Mouse (Mus musculus) urinary bladder, postnatal 10 days (tissue): Measurements from ENCODE around the gene Gnb2.

Experiments used
- DNase-seq: peaks from one replicate; pipeline ENCODE4 v3.0.0; 2022; ENCODE audit warnings: low spot score

Gnb2 gene

DNA sequence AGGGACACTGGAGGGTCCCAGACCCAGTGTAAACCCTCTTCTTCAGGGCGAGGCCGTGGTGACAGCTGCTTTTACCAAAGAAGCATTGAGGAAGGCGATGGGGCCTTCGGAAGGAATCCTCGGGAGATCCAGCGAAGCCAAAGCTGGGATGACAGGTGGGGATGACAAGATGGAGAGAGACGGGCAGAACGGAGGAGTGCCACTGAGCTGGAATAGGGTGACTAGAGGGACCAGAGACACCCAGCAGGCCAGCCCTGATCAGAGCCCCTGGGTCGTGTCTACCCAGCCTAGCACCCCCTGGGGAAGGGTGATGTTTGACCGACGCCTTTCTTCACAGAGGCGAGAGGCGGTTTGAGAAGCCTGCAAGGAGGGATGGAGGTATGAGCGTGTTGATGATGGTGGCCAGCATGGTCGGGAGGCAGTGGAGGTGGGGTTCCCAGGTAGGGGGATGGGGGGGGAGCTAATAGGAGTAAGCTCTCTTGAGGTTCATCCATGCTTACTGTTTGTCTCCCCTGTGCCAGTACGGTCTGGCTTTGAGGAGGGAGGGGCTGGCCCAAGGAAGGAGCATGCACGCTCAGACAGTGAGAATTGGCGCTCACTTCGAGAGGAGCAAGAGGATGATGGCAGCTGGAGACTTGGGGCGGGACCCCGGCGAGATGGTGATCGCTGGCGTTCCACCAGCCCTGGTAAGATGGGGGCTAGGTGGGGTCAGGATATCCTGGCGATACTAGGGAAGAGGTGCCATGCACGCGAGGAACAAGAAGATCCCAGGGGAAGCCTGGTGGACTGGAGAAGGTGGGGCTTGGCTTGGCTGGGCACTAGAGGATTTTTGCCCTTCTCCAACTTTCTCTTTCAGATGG lies 13.4 kb downstream of the Gnb2 start:
- no peak for DNase-seq

DNA sequence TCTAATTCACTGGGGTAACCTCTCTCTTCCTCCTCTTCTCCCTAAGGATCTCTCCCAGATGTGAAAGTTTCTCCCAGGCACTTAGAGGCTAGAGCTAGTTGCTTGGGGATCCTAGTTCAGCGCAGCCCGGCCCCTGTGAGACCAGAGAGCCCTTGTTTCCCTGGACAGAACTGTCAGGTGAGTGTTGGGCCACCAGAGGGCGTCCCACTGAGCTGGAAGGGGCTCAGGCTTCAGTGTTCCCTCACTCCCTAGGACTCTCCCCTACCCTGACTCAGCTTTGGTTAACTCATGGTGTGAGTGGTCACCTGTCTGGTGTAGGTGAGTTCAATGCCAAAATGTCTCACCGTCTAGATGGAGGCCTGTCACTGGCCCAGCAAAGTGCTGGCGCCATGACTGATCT lies 14.9 kb downstream of the Gnb2 start, which contains the start of gene Gigyf1:
Gene Gigyf1 (plus strand): TSS at position 113 of the 400 bp plus-strand sequence.
- DNase-seq, result no peak

DNA sequence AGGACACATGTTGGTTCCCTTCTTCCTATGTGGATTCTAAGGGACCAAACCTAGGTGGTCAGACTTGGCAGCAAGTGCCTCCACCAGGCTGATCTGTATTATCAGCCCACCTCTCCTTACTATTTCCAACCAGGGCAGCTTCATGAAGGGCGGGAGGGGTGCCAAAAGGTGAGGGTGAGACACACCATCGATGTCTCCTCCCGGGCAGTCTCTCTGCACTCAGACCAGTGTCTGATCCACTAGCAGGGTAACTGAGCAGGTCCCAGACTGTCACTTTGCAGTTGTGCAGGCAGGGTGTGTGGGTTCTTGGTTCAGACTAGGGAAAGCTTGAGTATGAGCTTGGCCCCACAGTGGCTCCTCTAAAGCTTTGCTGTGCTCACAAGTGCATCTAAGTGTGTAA lies 18.5 kb downstream of the Gnb2 start:
- DNase-seq, result no peak

DNA sequence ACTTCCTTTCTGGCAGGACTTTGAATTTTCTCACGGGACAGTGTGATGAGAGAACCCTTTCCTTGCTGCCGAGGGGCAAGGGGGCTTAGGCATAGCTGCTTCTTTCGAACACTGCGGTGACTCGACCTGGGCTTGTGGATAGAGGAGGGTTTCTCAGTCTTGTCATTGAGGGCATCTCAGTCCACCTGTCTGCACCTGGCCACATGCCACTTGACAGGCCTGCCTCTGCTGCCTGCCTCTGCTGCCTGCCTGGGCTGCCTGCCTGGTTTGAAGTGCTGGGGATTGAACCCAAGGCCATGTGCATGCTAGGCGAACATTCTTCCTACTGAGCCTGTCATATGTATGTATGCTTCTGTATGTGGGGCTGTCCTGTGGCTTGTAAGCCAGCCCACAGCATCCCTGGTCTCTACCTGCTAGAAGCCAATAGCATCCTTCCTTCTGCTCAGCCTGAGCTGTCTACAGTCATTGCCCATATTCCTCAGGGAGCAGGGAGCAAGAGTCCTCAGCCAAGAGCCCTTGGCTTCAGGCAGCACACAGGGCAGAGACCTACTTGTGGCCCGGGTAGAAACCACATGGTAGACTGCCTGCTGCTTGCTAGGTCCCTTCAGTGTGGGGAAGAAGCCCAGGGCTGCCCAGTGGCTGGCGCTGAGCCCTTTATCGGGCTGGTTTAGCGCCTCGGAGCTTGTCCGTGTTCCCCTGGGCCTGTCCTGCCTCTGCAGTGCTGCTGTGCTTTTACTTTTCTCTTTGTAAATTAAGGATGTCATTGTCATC lies 19.2 kb downstream of the Gnb2 start:
- no peak for DNase-seq

DNA sequence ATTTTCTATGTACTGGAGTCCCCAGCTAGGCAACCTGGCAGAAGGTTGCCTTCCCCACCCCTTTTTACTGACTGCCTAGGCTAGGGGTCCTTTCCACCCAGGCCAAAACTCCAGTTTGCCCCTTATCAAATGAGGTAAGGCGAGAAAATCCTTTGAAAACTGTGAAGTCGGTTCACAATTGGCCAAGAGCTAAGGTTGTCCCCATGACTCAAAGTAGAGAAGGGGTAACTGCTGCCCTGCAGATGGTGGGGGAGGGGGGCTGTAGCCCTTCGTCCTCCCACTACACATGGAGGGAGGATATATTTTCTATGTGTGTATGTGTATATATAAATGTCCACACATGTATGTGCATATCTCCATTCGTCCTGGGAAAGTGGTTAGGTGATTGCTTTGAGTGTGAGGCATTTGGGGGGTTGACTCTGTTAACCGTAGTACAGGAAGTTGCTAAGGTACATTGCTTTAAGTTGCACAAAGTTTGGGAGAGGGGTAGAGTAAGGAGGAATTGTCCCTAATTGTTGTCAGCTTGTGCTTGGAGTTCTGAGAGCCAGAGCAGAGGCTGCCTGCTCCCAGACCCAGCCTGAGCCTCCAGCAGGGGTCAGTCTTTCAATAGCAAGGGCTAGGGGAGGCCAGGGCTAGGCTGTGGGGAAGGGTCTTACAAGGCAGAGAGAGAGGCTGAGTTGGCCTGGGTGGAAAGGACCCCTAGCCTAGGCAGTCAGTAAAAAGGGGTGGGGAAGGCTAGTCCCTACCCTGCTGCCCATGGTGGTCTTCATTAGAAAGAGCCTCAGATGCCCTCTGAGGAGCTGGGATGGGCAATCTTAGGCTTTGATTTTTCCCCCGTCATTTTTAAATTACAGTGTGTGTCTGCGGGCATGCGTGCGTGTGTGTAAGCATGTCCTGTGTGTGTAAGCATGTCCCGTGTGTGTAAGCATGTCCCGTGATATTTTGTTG lies 20.2 kb downstream of the Gnb2 start:
- DNase-seq, result no peak

DNA sequence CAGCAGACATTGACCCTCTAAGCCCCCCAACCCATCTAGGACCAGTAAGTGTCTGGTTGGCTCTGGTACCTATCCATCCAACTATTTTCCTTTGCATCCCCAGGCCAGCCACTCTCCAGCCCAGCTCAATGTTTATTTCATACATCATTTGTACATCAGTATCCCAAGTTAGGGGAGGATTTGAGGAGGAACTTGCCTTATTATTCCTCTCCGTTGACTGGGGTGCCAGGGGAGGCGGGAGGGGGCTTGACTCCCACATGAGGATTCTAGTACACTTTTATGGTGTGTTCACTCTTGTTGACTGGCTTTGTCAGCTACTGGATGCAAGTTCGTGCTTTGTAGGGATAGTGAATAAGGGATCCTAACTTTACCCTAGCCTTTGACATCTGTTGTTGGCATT lies 21.6 kb downstream of the Gnb2 start:
- DNase-seq, result no peak

DNA sequence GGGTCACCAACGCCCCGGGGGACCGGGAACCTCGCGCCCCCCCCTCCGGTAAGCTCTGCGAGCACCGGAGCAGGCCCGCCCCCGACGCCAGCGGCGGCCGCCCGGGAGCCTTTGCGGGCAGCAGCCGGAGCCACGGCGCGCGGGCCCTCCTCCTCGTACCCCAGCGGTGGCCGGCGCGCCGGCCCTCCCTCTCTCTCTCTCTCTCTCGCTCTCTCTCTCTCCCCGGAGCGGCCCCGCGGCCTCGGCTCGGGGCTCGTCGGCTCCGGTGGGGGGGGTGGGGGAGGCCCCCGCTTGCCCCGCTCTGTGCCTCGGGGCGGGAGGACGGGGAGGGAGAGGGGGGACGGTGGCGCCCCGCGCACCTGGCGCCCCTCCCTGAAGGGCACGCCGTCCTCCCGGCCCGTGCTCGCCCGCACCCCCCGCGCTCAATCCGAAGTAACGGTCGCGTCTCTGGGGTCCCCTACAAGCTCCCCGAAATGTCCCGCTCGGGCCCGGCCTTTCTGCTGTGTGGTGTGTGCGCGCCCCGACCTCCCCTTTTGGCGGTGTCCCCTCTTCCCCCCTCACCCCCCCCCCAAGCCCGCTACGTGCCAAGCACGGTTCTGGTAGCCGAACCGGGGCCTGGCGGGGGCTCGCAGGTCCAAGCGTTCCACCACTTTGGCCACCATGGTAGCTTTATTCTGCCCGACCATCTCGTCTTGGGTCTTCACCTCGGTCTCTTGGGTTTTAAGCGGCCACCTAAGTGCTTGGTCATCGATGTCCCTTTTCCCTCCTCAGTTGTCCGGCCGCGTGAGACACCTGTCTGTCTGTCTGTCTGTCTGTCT lies 22.5 kb downstream of the Gnb2 start:
- no peak for DNase-seq

DNA sequence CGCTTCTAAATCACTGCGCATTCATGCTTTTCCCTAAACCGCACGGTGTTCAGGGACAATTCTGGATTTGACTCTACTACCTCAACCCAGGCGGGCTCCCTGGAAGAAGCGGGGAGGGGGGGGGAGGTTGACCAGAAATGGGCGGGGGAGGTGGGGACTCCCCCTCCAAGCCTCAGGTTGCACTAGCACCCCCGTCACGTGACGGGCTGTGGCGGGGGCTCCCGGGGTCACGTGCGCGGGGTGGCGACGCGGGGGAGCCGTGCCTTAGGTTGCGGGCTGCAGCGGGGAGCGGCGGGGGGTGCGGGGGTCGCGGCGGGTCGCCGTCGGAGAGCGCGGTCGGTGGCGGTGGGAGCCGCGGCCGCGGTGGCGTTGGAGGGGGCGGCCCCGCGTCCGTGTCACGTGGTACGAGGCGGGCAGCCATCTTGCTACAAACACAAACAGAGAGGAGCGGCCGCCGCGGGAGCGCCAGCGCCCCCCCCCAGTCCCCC lies 23.3 kb downstream of the Gnb2 start:
- no peak for DNase-seq

DNA sequence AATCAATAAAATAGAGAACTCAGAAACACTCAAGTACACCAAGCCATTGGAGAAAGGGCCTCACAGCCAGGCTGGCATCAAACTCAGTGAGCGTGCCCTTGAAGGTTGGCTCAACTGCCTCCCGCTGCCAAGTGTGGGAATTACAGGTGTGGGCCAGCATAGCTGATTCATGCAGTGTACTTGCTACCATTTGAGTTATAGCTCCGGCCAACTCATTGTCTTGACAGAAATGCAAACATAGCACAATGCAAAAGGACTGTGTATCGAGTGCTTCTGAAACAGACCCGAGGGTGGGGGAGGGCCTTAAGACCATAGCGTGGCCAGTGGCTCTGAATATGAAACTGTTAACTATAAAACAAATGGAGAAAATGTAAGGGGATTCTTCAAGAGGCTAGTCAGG lies 29.3 kb downstream of the Gnb2 start:
- no peak for DNase-seq

DNA sequence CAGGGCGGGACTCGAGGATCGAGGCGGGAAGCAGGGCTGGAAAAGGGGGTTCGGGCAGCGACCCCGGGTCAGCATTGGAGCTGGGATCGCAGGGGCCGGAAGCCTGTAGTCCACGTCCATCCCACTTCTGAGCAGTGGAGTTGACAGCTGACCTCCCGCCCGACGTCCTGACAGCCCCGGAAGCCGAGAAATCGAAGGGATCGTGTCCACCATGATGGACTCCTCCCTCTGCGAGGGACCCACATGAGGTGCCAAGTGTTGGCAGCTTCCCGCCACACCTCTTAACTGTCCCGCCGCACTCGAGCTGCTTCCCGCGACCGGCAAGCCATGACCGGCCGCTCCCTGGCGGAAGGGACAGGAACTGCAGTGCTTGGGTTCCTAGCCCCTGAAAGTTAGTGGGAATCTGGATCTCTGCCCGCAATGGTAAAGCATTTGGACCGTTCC lies 30.6 kb downstream of the Gnb2 start:
- DNase-seq, result peak; percentile 56

DNA sequence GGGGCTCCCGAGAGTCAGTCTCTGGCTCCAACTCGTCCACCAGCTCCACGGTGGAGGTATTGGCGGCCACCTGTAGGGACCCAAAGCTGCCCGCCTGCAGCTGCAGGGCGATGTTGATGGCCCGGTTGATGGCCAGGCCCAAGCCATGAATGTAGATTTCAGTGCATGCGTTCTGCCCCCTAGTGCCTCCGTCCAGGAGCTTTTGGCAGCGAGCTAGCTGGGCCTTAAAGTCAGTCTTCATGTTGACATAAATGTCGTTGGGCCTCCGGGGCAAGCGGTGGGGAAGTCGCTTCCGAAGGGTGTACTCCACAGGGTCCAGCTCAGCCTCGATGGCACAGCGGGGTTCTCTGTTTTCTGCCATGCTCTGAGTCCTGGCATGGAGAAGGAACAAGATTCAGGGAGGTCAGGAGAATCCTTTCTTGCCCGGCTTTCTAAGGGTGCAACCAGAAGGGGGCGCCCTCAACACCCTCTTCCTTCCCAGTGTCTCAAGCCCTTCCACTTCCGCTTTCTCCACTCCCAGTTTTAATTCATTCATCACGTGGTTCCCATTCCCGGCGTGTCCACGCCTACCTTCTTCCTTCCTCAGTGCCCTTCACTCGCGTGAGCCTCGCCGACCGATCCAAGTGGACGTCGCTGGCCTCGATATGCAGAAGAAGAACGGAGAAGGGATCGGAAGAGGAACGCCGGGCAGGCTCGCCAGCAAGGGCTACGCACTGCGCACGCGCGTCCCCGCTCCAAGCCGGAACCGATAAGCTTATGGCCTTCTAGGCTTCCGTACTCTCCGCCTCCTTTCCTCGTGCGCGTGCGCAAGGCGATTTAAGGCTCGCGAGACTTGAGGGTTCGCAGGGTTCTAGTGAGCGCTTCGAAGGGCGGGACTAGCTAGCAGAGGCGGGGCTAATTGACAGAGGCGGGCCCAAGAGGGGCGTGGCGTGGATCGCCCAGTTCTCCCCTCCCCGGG lies 31.3 kb downstream of the Gnb2 start, which contains the start of gene Pop7:
Gene Pop7 (minus strand): TSS at position 810 of the 958 bp plus-strand sequence.
- peak; percentile 99 for DNase-seq

DNA sequence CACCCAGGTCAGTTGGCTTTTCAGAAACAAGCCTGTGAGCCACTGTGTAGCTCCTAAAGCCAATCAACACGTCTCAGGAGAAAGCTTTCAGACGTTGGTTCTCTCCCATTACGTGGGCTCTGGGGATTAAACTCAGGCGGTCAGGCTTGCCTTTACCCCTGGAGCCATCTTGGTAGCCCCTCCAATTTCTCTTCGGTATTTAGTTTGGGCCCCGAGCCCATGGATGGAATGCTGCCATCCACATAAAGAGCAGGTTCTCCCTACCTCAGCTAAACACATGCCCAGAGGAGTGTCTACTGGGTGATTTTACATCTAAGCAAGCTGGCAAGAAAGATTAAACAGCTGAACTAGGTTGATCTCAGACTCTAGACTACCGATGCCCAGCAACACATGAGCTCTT lies 33.1 kb downstream of the Gnb2 start:
- DNase-seq, result no peak

DNA sequence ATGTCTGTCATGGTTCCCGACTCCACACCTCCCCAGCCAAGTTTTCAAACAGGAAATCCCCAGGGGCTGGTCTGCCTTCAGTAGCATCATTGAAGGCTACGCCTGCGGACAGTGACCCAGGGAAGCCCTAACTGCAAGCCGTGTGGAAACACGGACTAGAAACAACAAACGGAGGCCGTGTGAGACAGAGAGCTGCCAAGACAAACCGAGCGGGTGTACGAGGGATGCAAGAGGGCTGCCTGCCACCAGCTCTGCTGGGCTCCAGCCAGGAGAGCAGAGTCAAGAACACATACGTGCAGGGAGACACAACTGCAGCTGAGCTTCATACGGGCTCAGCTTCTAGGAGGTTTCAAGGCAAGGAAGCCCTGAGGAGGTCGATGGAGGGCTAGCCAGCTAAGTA lies 39.5 kb downstream of the Gnb2 start:
- DNase-seq, result no peak

DNA sequence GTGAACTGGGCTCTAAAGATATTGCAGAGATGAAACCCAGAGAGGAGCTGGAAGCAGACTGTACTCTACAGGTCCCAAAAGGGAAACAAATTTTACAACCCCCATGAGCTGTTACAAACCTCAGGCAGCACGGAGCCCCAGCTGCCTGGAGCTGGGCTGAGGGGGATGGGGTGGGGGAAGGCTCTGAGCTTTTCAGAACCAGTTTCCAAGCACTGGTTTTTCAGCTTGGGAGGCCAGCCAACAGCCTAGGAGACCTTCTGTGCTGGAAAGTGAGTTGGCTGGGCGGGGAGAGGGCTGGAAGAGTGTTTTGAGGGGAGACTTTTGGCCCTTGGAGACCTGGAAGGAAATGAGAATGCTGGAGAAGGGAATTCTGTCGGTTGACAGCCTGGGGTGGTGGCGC lies 41.8 kb downstream of the Gnb2 start:
- DNase-seq, result no peak

DNA sequence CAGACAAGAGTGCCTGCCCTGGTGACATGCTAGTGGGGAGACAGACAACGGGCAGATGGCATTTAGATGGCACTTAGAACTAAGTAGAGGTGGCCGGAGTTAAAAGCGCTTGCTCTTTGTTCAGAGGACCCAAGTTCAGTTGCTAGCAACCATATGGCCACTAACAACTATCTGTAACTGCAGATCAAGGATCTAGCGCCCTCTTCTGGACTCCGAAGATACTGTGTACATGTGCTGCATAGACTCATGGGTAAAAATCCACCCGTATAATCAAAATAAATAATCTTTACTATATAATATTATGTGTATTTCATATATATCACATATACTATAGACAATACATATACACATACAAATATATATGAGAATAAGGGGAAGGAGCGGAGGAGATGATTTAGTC lies 45.7 kb downstream of the Gnb2 start:
- DNase-seq, result no peak

DNA sequence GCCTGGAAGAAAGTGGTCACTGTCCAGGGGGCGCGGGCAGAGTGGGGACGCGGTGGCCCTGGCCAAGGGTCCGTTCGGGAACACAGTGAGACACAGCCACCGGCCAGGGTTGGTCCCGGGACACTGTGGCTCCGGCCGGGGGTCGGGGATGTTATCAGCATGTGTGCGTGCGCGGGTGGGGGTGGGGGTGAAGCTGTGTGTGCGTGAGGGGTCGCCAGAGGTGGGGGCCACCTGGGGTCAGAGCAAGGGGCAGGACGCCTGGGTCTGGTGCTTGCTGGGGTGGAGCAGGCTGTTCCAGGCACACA lies 47.5 kb downstream of the Gnb2 start:
- DNase-seq, result no peak

DNA sequence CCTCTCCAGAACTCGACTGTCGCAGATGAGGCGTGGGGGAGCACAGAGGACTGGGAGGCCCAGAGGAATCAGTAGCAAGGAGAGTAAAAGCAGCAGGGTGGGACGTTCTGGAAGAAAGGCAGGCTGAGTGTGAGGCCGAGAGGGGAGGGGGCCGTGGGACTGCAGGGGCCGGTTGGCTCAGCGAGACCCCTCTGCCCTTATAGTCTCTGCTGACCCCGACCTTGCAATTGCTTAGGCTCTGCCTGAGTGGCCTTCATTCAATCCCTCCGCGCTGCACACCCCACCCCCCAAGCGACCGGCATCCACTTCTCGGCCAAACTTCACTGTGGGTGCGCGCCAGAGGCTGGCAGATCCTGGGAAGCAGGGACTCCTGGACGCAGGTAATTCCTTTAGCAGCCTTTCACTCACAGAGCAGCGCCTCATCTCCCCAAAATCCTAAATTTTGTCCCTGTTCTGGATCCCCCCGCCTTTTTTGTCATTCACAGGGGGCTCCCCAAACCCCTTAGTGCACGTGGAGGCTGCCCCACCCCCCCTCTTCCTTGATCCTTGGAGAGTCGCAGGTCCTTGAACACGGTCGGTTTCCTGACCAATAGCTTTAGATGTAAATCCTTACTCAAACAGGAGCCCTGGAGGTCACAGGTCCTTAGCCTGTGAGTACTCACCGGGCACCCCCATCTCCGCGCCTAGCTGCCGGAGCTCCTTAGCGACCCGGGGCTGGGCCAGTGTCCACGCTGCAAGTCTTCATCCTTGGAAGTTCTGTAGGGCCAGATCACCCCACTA lies 48.0 kb downstream of the Gnb2 start:
- no peak for DNase-seq

DNA sequence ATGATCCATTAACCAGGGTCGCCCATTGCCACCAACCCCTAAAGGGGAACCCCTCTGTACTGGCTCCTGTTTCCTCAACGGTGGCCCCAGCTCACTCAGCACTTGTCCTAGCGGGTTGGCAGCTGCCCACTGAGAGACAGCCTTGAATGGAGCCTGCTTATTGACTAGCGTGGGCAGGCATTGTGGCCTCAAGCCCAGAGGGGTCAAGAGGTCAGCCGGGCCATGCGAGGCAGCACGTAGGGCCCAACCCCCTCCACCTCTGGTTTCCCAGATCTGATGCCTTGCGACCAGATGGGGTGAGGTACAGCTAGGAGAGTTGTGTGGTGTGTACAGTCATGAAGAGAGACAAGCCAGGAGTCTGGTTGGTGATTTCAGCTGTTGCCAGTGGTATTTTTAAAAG lies 51.4 kb downstream of the Gnb2 start:
- DNase-seq, result no peak

DNA sequence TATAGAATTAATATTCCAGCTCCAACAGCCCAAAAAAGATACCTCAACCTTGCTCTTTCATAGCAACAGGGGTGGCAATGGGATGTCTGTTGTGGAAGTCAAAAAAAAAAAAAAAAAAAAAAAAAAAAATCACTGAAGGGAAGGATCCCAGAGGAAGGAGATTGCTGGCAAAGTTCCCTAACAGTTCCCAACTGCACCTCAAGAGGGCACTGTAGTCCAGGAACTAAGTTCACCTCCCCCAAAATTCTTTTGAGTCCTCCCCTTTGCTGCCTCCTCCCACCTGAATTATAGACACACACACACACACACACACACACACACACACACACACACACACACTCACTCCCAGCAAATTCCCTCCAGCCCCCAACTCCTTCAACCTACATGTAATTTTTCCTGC lies 52.2 kb downstream of the Gnb2 start:
- DNase-seq, result peak; percentile 39
